Mouse (Mus musculus) hindbrain, embryonic 10.5 days (tissue): ENCODE measurements around the gene Slc27a4. TPM values are rescaled to one million over a fixed set of nuclear protein-coding genes. Genes with fewer than 3 reads are reported as not detected.
"Not testable (repeated sequence)": the region's sequence is repeated elsewhere in the genome, so short reads cannot be mapped to it uniquely, and the experiment has no call there.

Experiments used
- DNase-seq: peaks from one replicate; pipeline ENCODE4 v3.0.0-alpha.2; 2017; ENCODE audit warnings: low spot score
- H3K27ac ChIP-seq: fragments of 300-500 bp; sonication (generic); 2 replicates; pipeline ENCODE4 v1.5.1; 2016; ENCODE audit warnings: mild to moderate bottlenecking, moderate library complexity
- H3K27me3 ChIP-seq: fragments of 300-500 bp; sonication (generic); 2 replicates; pipeline ENCODE4 v1.6.1; 2016; ENCODE audit warnings: mild to moderate bottlenecking; ENCODE audit not compliant: poor library complexity, insufficient read depth, severe bottlenecking
- H3K36me3 ChIP-seq: fragments of 300-500 bp; sonication (generic); 2 replicates; pipeline ENCODE4 v1.6.1; 2016; ENCODE audit warnings: mild to moderate bottlenecking, moderate library complexity
- H3K4me1 ChIP-seq: fragments of 300-500 bp; sonication (generic); replicated peaks from 2 replicates; pipeline ENCODE4 v1.6.1; 2016; ENCODE audit warnings: mild to moderate bottlenecking
- H3K4me3 ChIP-seq: fragments of 300-500 bp; sonication (generic); 2 replicates; pipeline ENCODE4 v1.5.1; 2016; ENCODE audit warnings: mild to moderate bottlenecking, moderate library complexity
- H3K9me3 ChIP-seq: fragments of 300-500 bp; sonication (generic); 2 replicates; pipeline ENCODE4 v1.6.1; 2016; ENCODE audit warnings: mild to moderate bottlenecking, moderate library complexity
- WGBS: fragments of 180-500 bp; shearing (Covaris S2); methylation state at CpG from one replicate; pipeline ENCODE4 v1.1.7; 2016; 5-methylcytosine and 5-hydroxymethylcytosine counted together
- polyA plus RNA-seq: library from polyadenylated mRNA; unstranded; fragments of >200 nt; fragmentation: Nextera tagmentation; extraction: Ambion mirVana; gene quantifications from 2 replicates; pipeline ENCODE4 v1.2.1, GENCODE M21; 2016

The Slc27a4 gene
- polyA plus RNA-seq, result 18.3 and 24.7 TPM in 2 replicates

GRCm38 (mm10) chr2:29802075-29802826, at the start of gene Slc27a4:
Slc27a4 (plus strand) TSS chr2:29802634.
- peak; percentile 92 for DNase-seq
- Histone ChIP-seq H3K27me3 (no peaks in the 10 kb centered on the region), H3K27ac (peak within 1 kb of the TSS; percentile 92), H3K9me3 (no peaks in the 10 kb centered on the region), H3K36me3 (peaks cover 37% of the 10 kb centered on the region), H3K4me3 (peak within 1 kb of the TSS; percentile 96), H3K4me1 (peaks cover 29% of the 10 kb centered on the region)
- 6% methylated on average over 28 of the region's 28 CpGs for WGBS

DNA sequence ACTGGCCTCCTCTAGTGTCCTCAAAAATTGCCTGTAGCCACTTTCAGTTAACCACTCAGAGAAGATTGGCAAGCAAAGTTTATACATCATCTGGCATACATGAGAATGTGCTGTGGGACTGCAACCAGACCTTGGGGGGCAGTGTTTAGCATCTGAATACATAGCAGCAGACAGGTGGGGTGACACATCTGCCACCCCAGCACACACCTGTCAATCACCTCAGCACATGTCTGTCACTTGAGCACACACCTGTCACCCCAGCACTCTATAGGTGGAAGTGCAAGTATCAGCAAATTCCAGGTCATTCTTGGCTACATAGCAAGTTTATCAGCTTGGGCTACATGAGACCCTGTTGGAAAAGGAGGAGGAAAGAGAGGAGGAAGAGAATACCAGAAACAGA, 46.7 kb upstream of the Slc27a4 start:
- DNase-seq, result no peak
- H3K9me3 ChIP-seq, result 0 out of 2 replicates have a peak, but pooled peaks cover 4% of the 10 kb centered on the region
- H3K27ac ChIP-seq, result no peak overlapping the region
- H3K4me3 ChIP-seq, result no peak overlapping the region
- no peaks in the 10 kb centered on the region for H3K36me3 ChIP-seq
- peaks cover 31% of the 10 kb centered on the region for H3K27me3 ChIP-seq
- H3K4me1 ChIP-seq, result peaks cover 12% of the 10 kb centered on the region

- WGBS, result 2% methylated on average over 1 of the region's 1 CpGs
These were observed 37.6 kb upstream of the Slc27a4 start for GRCm38 (mm10) chr2:29764831-29765230.

DNA sequence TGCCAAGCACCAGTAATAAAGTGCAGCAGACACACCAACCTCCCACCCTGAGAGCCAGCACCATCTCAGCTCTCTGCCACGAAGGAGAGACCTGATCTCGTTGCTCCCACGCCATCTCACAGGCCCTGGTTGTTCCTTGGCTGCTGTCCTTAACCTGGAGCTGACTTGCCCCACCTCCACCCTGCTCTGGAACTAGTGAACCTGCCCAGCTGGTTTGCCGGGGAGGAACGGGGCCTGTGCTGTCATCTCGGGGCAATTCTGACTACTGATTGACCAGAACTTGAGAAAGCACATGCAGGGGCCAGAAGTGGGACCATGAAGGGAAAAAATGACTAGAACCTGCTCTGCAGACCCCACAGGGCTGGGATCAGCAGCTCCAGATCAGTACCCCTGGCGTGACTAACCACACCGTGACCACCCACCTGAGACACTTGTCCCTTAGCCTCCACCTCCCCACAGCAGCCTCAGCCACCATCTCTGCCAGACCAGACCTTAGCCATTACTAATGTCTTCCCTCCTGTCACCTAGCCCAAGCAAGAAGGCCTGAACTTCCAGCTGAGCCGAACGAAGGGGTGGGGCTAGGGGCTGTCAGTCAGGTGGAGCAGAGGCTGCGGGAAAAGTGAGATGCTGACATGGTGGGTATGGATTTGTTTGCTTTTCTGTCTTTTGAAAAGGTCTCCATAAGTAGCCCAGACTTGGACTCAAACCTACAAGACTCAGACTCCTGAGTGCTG, 34.3 kb upstream of the Slc27a4 start:
- Histone ChIP-seq H3K27me3 (no peaks in the 10 kb centered on the region; the same call in 1 of the 2 replicates), H3K36me3 (peaks cover 6% of the 10 kb centered on the region), H3K27ac (no peak overlapping the region), H3K9me3 (no peaks in the 10 kb centered on the region), H3K4me1 (no peaks in the 10 kb centered on the region), H3K4me3 (no peak overlapping the region)
- no peak for DNase-seq
- WGBS, result 71% methylated on average over 11 of the region's 11 CpGs

More at GRCm38 (mm10) chr2:29764831-29765230, 37.6 kb upstream of the Slc27a4 start:
- no peaks in the 10 kb centered on the region for H3K36me3 ChIP-seq
- H3K27ac ChIP-seq, result no peak overlapping the region
- peak; percentile 80 for DNase-seq
- H3K9me3 ChIP-seq, result no peaks in the 10 kb centered on the region
- H3K27me3 ChIP-seq, result peaks cover 9% of the 10 kb centered on the region; the same call in 1 of the 2 replicates
- H3K4me3 ChIP-seq, result no peak overlapping the region
- H3K4me1 ChIP-seq, result no peaks in the 10 kb centered on the region

GRCm38 (mm10) chr2:29768901-29769300, 33.5 kb upstream of the Slc27a4 start:
- Histone ChIP-seq H3K27me3 (no peaks in the 10 kb centered on the region), H3K4me1 (no peaks in the 10 kb centered on the region), H3K9me3 (no peaks in the 10 kb centered on the region), H3K36me3 (peaks cover 13% of the 10 kb centered on the region), H3K27ac (no peak overlapping the region), H3K4me3 (no peak overlapping the region)
- 72% methylated on average over 9 of the region's 9 CpGs for WGBS
- DNase-seq, result no peak

DNA sequence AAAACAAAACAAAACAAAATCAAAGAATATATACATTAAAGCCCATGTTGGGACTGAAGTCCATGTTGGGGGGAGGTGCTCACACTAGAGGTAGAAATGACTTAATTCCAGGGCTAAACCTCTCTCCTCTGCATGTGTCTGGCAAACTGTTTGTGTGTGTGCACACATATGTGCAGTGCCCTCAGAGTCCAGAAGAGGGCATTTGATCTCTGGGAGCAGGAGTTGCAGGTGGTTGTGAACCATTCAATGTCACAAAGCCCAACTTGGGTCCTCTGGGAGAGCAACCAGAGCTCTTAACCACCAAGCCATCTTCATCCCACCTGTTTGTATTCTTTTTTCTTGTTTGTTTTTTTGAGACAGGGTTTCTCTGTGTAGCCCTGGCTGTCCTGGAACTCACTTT, 32.3 kb upstream of the Slc27a4 start:
- no peaks in the 10 kb centered on the region for H3K27me3 ChIP-seq
- H3K4me1 ChIP-seq, result no peaks in the 10 kb centered on the region
- H3K9me3 ChIP-seq, result no peaks in the 10 kb centered on the region
- no peak for DNase-seq
- peaks cover 22% of the 10 kb centered on the region for H3K36me3 ChIP-seq
- H3K27ac ChIP-seq, result no peak overlapping the region
- no peak overlapping the region for H3K4me3 ChIP-seq

DNA sequence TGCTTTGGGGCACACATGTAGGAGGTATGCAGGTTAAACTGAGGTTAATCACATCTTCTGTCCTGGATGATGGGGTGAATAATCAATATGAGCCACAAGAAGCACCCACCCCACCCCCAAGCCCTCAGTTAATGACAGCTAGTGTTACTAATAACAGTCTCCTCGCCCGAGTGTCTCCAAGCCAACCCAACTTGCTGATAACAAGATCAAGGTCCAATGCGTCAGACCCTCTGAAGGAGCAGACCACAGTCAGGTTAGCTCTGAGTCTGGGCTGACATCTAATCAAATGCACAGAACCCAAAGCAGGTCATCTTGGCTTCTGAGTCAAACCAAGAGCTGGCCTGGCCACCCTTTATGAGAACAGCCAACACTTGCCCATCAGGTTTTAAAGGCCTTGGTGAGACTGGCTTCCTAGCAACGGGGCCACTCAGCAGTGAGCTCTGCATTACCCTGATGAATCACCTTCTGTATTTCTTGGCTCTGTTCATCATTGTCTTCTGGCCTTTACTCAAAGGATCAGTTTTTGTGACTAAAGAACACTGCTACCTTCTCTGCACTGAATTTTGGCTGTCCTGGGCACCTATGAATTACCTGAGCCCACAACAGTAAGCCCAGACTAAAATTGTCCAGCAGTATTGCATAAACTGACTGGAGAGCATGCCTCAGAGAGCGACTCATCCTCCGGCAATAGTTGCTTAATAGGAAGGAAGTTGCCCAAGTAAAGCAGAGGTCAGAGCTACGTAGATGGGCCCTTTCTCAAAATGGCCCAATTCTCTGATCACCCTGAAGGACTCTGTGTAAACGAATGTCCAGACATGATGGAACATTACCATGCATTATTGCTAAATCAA, 30.6 kb upstream of the Slc27a4 start:
- no peak overlapping the region for H3K27ac ChIP-seq
- no peak overlapping the region for H3K4me3 ChIP-seq
- H3K4me1 ChIP-seq, result no peaks in the 10 kb centered on the region
- no peaks in the 10 kb centered on the region for H3K27me3 ChIP-seq
- whole genome bisulfite sequencing, result 93% methylated on average over 8 of the region's 8 CpGs
- peaks cover 36% of the 10 kb centered on the region for H3K36me3 ChIP-seq
- DNase-seq, result no peak
- no peaks in the 10 kb centered on the region for H3K9me3 ChIP-seq

GRCm38 (mm10) chr2:29773323-29773722, 29.1 kb upstream of the Slc27a4 start:
- no peak for DNase-seq
- peaks cover 51% of the 10 kb centered on the region for H3K36me3 ChIP-seq
- WGBS, result 92% methylated on average over 4 of the region's 4 CpGs

DNA sequence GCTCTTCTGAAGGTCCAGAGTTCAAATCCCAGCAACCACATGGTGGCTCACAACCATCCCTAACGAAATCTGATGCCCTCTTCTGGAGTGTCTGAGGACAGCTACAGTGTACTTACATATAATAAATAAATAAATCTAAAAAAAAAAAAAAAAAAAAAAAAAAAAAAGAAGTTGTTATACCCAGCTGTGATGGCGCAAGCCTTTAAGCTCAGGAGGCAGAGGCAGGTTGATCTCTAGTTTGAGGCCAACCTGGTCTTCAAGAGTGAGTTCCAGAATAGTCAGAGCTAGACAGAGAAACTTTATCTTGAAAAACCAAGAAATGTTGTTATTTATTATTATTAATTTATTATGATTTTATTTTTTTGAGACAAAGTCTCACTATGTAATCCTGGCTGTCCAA, 21.2 kb upstream of the Slc27a4 start:
- not testable (repeated sequence) for DNase-seq, H3K27ac ChIP-seq, H3K4me3 ChIP-seq, H3K27me3 ChIP-seq, H3K4me1 ChIP-seq
- Histone ChIP-seq H3K36me3 (peaks cover 98% of the 10 kb centered on the region), H3K9me3 (peaks cover 16% of the 10 kb centered on the region)
- 97% methylated on average over 2 of the region's 2 CpGs for WGBS

More at GRCm38 (mm10) chr2:29773323-29773722, 29.1 kb upstream of the Slc27a4 start:
- Histone ChIP-seq H3K4me3 (no peak overlapping the region), H3K9me3 (no peaks in the 10 kb centered on the region), H3K27me3 (no peaks in the 10 kb centered on the region), H3K27ac (no peak overlapping the region), H3K4me1 (no peaks in the 10 kb centered on the region)

- Histone ChIP-seq H3K4me1 (peaks cover 26% of the 10 kb centered on the region), H3K4me3 (no peak overlapping the region), H3K9me3 (peaks cover 16% of the 10 kb centered on the region), H3K27ac (no peak overlapping the region), H3K27me3 (no peaks in the 10 kb centered on the region), H3K36me3 (peaks cover 71% of the 10 kb centered on the region)
- no peak for DNase-seq
- 77% methylated on average over 4 of the region's 4 CpGs for WGBS
These were observed 18.1 kb upstream of the Slc27a4 start for GRCm38 (mm10) chr2:29784290-29784689.

DNA sequence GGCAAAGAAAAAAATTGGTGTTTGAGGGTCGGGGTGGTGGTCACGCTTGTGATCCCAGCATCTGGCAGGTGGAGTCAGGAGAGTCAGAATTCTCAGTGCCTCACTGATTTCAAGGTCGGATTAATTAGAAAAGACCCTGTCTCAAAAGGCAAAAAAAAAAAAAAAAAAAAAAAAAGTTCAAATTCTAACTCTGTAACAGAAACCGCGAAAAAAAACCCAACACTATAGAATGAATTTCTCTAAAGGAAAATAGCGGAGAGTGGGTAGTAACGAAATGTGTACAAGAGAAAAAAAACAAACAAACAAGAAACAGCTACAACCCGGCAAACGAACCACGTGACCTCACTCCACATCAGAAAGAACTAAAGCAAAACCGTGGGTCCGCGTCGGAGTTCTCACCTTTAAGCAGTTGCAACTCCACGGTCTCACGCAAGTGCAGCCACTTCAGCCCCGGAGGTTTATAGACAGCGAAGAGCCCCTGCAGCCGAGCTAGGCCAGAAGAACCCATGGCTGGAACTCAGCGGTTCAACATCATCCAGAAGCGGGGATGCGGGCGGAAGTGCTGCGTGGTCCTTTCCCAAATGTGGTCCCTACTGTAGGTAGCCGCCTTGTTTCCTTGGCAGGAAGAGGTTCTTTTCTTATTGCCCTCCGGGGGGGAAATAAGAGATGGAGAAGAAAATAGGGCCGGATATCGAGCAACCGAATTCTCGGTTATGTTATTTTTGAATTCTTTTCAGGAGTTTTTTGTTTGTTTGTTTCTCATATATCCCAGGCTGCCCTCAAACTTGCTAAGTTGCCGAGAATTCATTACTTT, 15.1 kb upstream of the Slc27a4 start, which contains the start of gene Coq4:
Gene Coq4, plus strand, starts transcription at position 390 of the 814 bp plus-strand sequence.
- H3K27me3 ChIP-seq, result no peaks in the 10 kb centered on the region
- peaks cover 69% of the 10 kb centered on the region for H3K36me3 ChIP-seq
- DNase-seq, result peak; percentile 90
- peak within 1 kb of the TSS; percentile 95 for H3K4me3 ChIP-seq
- 0 out of 2 replicates have a peak, but pooled peaks cover 6% of the 10 kb centered on the region for H3K9me3 ChIP-seq
- WGBS, result 2% methylated on average over 31 of the region's 31 CpGs
- H3K4me1 ChIP-seq, result peaks cover 26% of the 10 kb centered on the region
- H3K27ac ChIP-seq, result peak within 1 kb of the TSS; percentile 89
